Mouse (Mus musculus): ENCODE data around the gene Btbd35f23.
"Not testable (repeated sequence)": the region's sequence is repeated elsewhere in the genome, so short reads cannot be mapped to it uniquely, and the experiment has no call there.

Gene Btbd35f23

GRCm38 (mm10) chrX:3076575-3076974 lies at the start of gene Btbd35f23:
Gene Btbd35f23 (plus strand): TSS chrX:3076875.
- not testable (repeated sequence) for DNase-seq
